Mouse (Mus musculus) liver, postnatal 0 days (tissue): ENCODE measurements around the gene Exoc3l4.

Experiments used
- CTCF ChIP-seq: sonication (generic); IDR thresholded peaks from 2 replicates; pipeline ENCODE4 v1.5.1; 2016; ENCODE audit warnings: antibody characterized with exemption, low read depth
- EP300 ChIP-seq: IDR thresholded peaks from 2 replicates; pipeline ENCODE4 v1.6.1; 2016; ENCODE audit warnings: antibody characterized with exemption, low read depth, mild to moderate bottlenecking

- TF ChIP-seq CTCF, result no peak
- TF ChIP-seq EP300, result no peak
These were observed 44.9 kb upstream of the Exoc3l4 start for GRCm38 (mm10) chr12:111371905-111372304.
